Mouse (Mus musculus) forebrain, postnatal 0 days (tissue): ENCODE measurements at regions not wholly inside any gene's neighbourhood (a gene's known extent, or its start where the extent isn't known, plus 50 kb on each side); places are given as distances from the start of the nearest gene placed in this dataset.

Experiments
- ATAC-seq: fragments of 200-750 bp; cut with Nextera tagmentation; 2 replicates; pipeline ENCODE4 v1.8.0; 2017; ENCODE audit warnings: mild to moderate bottlenecking, moderate library complexity
- DNase-seq: peaks from one replicate; pipeline ENCODE4 v3.0.0-alpha.2; 2015
- H3K27ac ChIP-seq: fragments of 300-500 bp; sonication (generic); 2 replicates; pipeline ENCODE4 v1.5.1; 2014; ENCODE audit warnings: low read depth, mild to moderate bottlenecking, antibody characterized with exemption, low read length, moderate library complexity, mixed read lengths
- H3K27me3 ChIP-seq: fragments of 300-500 bp; sonication (generic); 2 replicates; pipeline ENCODE4 v1.6.1; 2014; ENCODE audit warnings: mild to moderate bottlenecking, low read length, mixed read lengths; ENCODE audit not compliant: insufficient read depth
- H3K36me3 ChIP-seq: fragments of 300-500 bp; sonication (generic); 2 replicates; pipeline ENCODE4 v1.6.1; 2014; ENCODE audit warnings: mild to moderate bottlenecking, moderate library complexity; ENCODE audit not compliant: insufficient read depth
- H3K4me1 ChIP-seq: fragments of 300-500 bp; sonication (generic); 2 replicates; pipeline ENCODE4 v1.6.1; 2014; ENCODE audit warnings: antibody characterized with exemption; ENCODE audit not compliant: insufficient read depth
- H3K4me2 ChIP-seq: fragments of 300-500 bp; sonication (generic); 2 replicates; pipeline ENCODE4 v1.6.1; 2014; ENCODE audit warnings: low read depth, mild to moderate bottlenecking, moderate library complexity
- H3K4me3 ChIP-seq: fragments of 300-500 bp; sonication (generic); 2 replicates; pipeline ENCODE4 v1.5.1; 2014; ENCODE audit warnings: low read depth, low read length, mixed read lengths
- H3K9ac ChIP-seq: fragments of 300-500 bp; sonication (generic); 2 replicates; pipeline ENCODE4 v1.6.1; 2014; ENCODE audit warnings: mild to moderate bottlenecking
- H3K9me3 ChIP-seq: fragments of 300-500 bp; sonication (generic); 2 replicates; pipeline ENCODE4 v1.6.1; 2016; ENCODE audit warnings: low read length
- CTCF ChIP-seq: sonication (generic); IDR thresholded peaks from 2 replicates; pipeline ENCODE4 v1.5.1; 2016; ENCODE audit warnings: antibody characterized with exemption, control low read depth, low read depth
- WGBS: fragments of 180-500 bp; shearing (Covaris S2); extraction: QIAGEN DNeasy Blood & Tissue Kit; methylation state at CpG from one replicate; pipeline ENCODE4 v1.1.7; 2014; 5-methylcytosine and 5-hydroxymethylcytosine counted together

GRCm38 (mm10) chr14:46077406-46078131 lies 301.6 kb upstream of the Gm15217 start:
- no peak overlapping the region for H3K27ac ChIP-seq
- H3K4me2 ChIP-seq = no peak overlapping the region
- no peak for ATAC-seq
- H3K9ac ChIP-seq = no peak overlapping the region
- H3K36me3 ChIP-seq = no peaks in the 10 kb centered on the region
- TF ChIP-seq CTCF = no peak
- H3K4me1 ChIP-seq = no peaks in the 10 kb centered on the region
- H3K27me3 ChIP-seq = no peaks in the 10 kb centered on the region
- H3K9me3 ChIP-seq = no peaks in the 10 kb centered on the region
- no peak overlapping the region for H3K4me3 ChIP-seq
- 48% methylated on average over 11 of the region's 11 CpGs for WGBS
- DNase-seq = no peak

- Histone ChIP-seq H3K4me3 (no peak overlapping the region), H3K4me2 (no peak overlapping the region), H3K9ac (no peak overlapping the region), H3K27me3 (no peaks in the 10 kb centered on the region), H3K9me3 (no peaks in the 10 kb centered on the region), H3K27ac (no peak overlapping the region), H3K36me3 (no peaks in the 10 kb centered on the region), H3K4me1 (no peaks in the 10 kb centered on the region)
- no peak for ATAC-seq
- 84% methylated on average over 5 of the region's 5 CpGs for WGBS
- no peak for DNase-seq
- no peak for TF ChIP-seq CTCF
Measured at GRCm38 (mm10) chr14:46082646-46083045, 296.6 kb upstream of the Gm15217 start.

DNA sequence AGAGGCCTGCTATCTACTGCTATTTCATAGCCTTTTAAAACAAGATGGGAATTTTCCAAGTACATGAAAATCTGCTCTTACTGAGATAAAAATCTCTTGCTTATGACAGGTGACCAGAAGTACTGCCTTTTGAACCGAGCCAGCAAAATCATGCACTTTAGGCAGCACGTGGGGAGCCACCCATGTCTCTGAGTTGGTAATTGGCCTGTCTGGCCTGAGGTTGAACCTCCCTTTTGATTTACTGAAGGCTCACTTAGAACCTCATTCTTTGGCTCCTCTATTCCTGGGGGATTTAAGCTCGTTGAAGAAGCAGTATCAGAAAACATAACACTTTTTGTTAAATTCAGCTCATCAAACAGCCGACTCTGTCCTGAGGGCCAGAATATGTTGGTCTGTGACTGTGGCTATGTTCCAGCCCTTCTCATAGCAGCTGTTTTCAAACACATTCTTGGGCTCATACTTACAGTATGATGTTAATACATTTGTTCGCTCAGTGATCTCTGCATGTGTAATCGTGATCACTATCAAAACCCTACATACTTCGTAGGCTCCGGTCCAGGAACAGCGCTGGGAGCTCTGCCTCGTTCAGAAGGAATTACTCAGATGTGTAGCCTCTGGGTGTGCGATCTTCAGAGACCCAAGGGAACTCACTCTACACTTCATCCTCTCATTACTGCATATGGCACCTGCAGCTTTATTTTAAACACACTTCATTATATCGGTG lies 290.1 kb upstream of the Gm15217 start:
- H3K4me3 ChIP-seq = no peak overlapping the region
- ATAC-seq (no peak), DNase-seq (no peak)
- no peak overlapping the region for H3K4me2 ChIP-seq
- no peaks in the 10 kb centered on the region for H3K27me3 ChIP-seq
- no peak for TF ChIP-seq CTCF
- no peaks in the 10 kb centered on the region for H3K4me1 ChIP-seq
- WGBS = 62% methylated on average over 12 of the region's 12 CpGs
- H3K9ac ChIP-seq = no peak overlapping the region
- H3K36me3 ChIP-seq = no peaks in the 10 kb centered on the region
- H3K9me3 ChIP-seq = no peaks in the 10 kb centered on the region
- no peak overlapping the region for H3K27ac ChIP-seq

- no peak overlapping the region for H3K4me2 ChIP-seq
- ATAC-seq (no peak), DNase-seq (no peak)
- no peaks in the 10 kb centered on the region for H3K36me3 ChIP-seq
- H3K27me3 ChIP-seq = no peaks in the 10 kb centered on the region
- H3K4me1 ChIP-seq = no peaks in the 10 kb centered on the region
- no peaks in the 10 kb centered on the region for H3K9me3 ChIP-seq
- no peak overlapping the region for H3K9ac ChIP-seq
- 90% methylated on average over 3 of the region's 3 CpGs for WGBS
- no peak for TF ChIP-seq CTCF
- H3K27ac ChIP-seq = no peak overlapping the region
- no peak overlapping the region for H3K4me3 ChIP-seq
Measured at GRCm38 (mm10) chr14:46115950-46116349, 263.3 kb upstream of the Gm15217 start.

GRCm38 (mm10) chr14:46126541-46126940 lies 252.7 kb upstream of the Gm15217 start:
- ATAC-seq (no peak), DNase-seq (no peak)
- Histone ChIP-seq H3K27me3 (no peaks in the 10 kb centered on the region; the same call in 1 of the 2 replicates), H3K4me1 (no peaks in the 10 kb centered on the region), H3K4me3 (no peak overlapping the region), H3K36me3 (no peaks in the 10 kb centered on the region), H3K9ac (no peak overlapping the region), H3K4me2 (no peak overlapping the region), H3K27ac (no peak overlapping the region), H3K9me3 (no peaks in the 10 kb centered on the region)
- WGBS = 50% methylated on average over 1 of the region's 1 CpGs
- no peak for TF ChIP-seq CTCF

GRCm38 (mm10) chr14:46129762-46130161 lies 249.5 kb upstream of the Gm15217 start:
- no peak for DNase-seq

DNA sequence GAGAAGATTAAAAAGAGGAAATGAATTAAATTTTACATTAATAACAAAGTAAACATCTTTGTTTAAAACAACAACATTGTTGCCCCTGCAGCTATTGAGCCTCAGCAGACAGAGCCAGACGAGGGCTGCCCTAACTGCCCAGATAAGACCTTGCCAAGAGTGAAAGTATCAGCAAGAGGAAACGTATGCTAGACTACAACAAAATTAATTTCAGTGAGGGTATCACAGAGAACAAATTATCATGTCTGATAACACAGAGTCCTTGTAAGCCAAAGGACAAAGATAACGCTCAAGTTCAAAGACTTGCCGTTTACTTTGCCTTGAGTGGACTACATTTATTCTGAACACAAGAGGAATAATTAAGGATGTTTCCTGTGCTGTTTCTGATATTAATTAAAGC lies 235.0 kb upstream of the Gm15217 start:
- no peak overlapping the region for H3K4me3 ChIP-seq
- WGBS = 35% methylated on average over 4 of the region's 4 CpGs
- H3K9ac ChIP-seq = no peak overlapping the region
- DNase-seq = no peak
- no peak overlapping the region for H3K4me2 ChIP-seq
- H3K27me3 ChIP-seq = no peaks in the 10 kb centered on the region
- no peaks in the 10 kb centered on the region for H3K36me3 ChIP-seq
- no peak overlapping the region for H3K27ac ChIP-seq
- no peak for ATAC-seq
- TF ChIP-seq CTCF = no peak
- H3K4me1 ChIP-seq = 0 out of 2 replicates have a peak, but pooled peaks cover 5% of the 10 kb centered on the region
- no peaks in the 10 kb centered on the region for H3K9me3 ChIP-seq

More at GRCm38 (mm10) chr14:46129762-46130161, 249.5 kb upstream of the Gm15217 start:
- Histone ChIP-seq H3K36me3 (no peaks in the 10 kb centered on the region), H3K9me3 (no peaks in the 10 kb centered on the region), H3K4me3 (no peak overlapping the region), H3K4me1 (no peaks in the 10 kb centered on the region), H3K27ac (no peak overlapping the region), H3K27me3 (no peaks in the 10 kb centered on the region; the same call in 1 of the 2 replicates), H3K9ac (no peak overlapping the region), H3K4me2 (no peak overlapping the region)
- WGBS = 61% methylated on average over 3 of the region's 3 CpGs
- no peak for ATAC-seq
- TF ChIP-seq CTCF = no peak
